Mouse (Mus musculus): ENCODE measurements at regions not wholly inside any gene's neighbourhood (a gene's known extent, or its start where the extent isn't known, plus 50 kb on each side); places are given as distances from the start of the nearest gene placed in this dataset.

DNA sequence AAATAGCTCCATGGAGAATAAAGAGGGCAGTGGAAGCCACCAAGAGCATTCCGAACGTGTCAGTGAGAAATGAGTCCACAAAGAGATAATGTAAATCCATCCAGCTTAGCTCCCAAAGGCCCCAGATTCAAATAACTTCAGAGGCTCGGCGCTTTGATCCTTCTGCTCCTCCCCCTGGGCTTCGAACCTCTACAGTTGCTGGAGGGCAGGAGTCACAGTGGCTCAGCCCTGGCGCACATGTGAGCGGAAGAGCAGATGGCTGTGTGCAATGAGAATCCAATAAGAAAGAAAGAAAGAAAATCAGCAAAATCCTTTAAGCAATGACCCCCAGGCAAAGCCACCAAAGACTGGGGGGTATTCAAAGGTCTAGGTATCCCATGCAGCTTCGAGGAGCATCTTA is 109.6 kb downstream of the Dyrk2 start:
- H3K36me3 ChIP-seq (ENCODE audit: control insufficient read depth, insufficient read depth, low read length), result no peaks in the 10 kb centered on the region
- no peak overlapping the region for H3K4me3 ChIP-seq (ENCODE audit: low read depth, low read length)
- H3K4me1 ChIP-seq (ENCODE audit: control insufficient read depth, insufficient read depth, insufficient read length, low read length), result peaks cover 14% of the 10 kb centered on the region
- H3K27ac ChIP-seq (ENCODE audit: insufficient read depth, low read depth, low read length), result no peak overlapping the region
- 87% methylated on average over 8 of the region's 8 CpGs for WGBS
- H3K27me3 ChIP-seq (ENCODE audit: control insufficient read depth, insufficient read depth, low read length), result no peaks in the 10 kb centered on the region
- TF ChIP-seq POLR2A (IDR thresholded peaks at IDR 0.05; ENCODE audit: low read depth, low read length), result no peak
- no peak for TF ChIP-seq CTCF (IDR thresholded peaks at IDR 0.05; ENCODE audit: extremely low read depth, insufficient read length, insufficient replicate concordance, low read depth, low read length)

GRCm38 (mm10) chr10:118761101-118761868 is 108.7 kb downstream of the Dyrk2 start:
- H3K4me1 ChIP-seq (ENCODE audit: control insufficient read depth, insufficient read depth, insufficient read length, low read length), result peaks cover 17% of the 10 kb centered on the region
- H3K27me3 ChIP-seq (ENCODE audit: control insufficient read depth, insufficient read depth, low read length), result no peaks in the 10 kb centered on the region
- H3K36me3 ChIP-seq (ENCODE audit: control insufficient read depth, insufficient read depth, low read length), result no peaks in the 10 kb centered on the region
- no peak overlapping the region for H3K4me3 ChIP-seq (ENCODE audit: low read depth, low read length)
- H3K27ac ChIP-seq (ENCODE audit: insufficient read depth, low read depth, low read length), result no peak overlapping the region
- WGBS, result 46% methylated on average over 10 of the region's 10 CpGs
- TF ChIP-seq POLR2A (IDR thresholded peaks at IDR 0.05; ENCODE audit: low read depth, low read length), result no peak

- WGBS, result 83% methylated on average over 9 of the region's 9 CpGs
- H3K27ac ChIP-seq (ENCODE audit: insufficient read depth, low read depth, low read length), result peak overlapping the region; percentile 84; the same call in 1 of the 2 replicates
- no peak overlapping the region for H3K4me3 ChIP-seq (ENCODE audit: low read depth, low read length)
- H3K36me3 ChIP-seq (ENCODE audit: control insufficient read depth, insufficient read depth, low read length), result no peaks in the 10 kb centered on the region
- peaks cover 22% of the 10 kb centered on the region for H3K4me1 ChIP-seq (ENCODE audit: control insufficient read depth, insufficient read depth, insufficient read length, low read length)
- no peaks in the 10 kb centered on the region for H3K27me3 ChIP-seq (ENCODE audit: control insufficient read depth, insufficient read depth, low read length)
- TF ChIP-seq CTCF (IDR thresholded peaks at IDR 0.05; ENCODE audit: extremely low read depth, insufficient read length, insufficient replicate concordance, low read depth, low read length) (no peak), POLR2A (IDR thresholded peaks at IDR 0.05; ENCODE audit: low read depth, low read length) (no peak)
These were observed 105.0 kb downstream of the Dyrk2 start for GRCm38 (mm10) chr10:118765051-118765450.

- H3K27ac ChIP-seq (ENCODE audit: insufficient read depth, low read depth, low read length), result peak overlapping the region; percentile 84
- H3K27me3 ChIP-seq (ENCODE audit: control insufficient read depth, insufficient read depth, low read length), result no peaks in the 10 kb centered on the region
- H3K36me3 ChIP-seq (ENCODE audit: control insufficient read depth, insufficient read depth, low read length), result no peaks in the 10 kb centered on the region
- TF ChIP-seq CTCF (IDR thresholded peaks at IDR 0.05; ENCODE audit: extremely low read depth, insufficient read length, insufficient replicate concordance, low read depth, low read length) (no peak), POLR2A (IDR thresholded peaks at IDR 0.05; ENCODE audit: low read depth, low read length) (no peak)
- H3K4me1 ChIP-seq (ENCODE audit: control insufficient read depth, insufficient read depth, insufficient read length, low read length), result peaks cover 22% of the 10 kb centered on the region
- no peak overlapping the region for H3K4me3 ChIP-seq (ENCODE audit: low read depth, low read length)
- 14% methylated on average over 14 of the region's 14 CpGs for WGBS
These were observed 104.2 kb downstream of the Dyrk2 start for GRCm38 (mm10) chr10:118765544-118766441.

- peak overlapping the region; percentile 84 for H3K27ac ChIP-seq (ENCODE audit: insufficient read depth, low read depth, low read length)
- WGBS, result 26% methylated on average over 7 of the region's 7 CpGs
- no peak for TF ChIP-seq CTCF (IDR thresholded peaks at IDR 0.05; ENCODE audit: extremely low read depth, insufficient read length, insufficient replicate concordance, low read depth, low read length)
- no peak for TF ChIP-seq POLR2A (IDR thresholded peaks at IDR 0.05; ENCODE audit: low read depth, low read length)
These were observed 103.2 kb downstream of the Dyrk2 start for GRCm38 (mm10) chr10:118766826-118767225.

GRCm38 (mm10) chr10:118769751-118770150 is 100.3 kb downstream of the Dyrk2 start:
- TF ChIP-seq POLR2A (IDR thresholded peaks at IDR 0.05; ENCODE audit: low read depth, low read length) (no peak), CTCF (IDR thresholded peaks at IDR 0.05; ENCODE audit: extremely low read depth, insufficient read length, insufficient replicate concordance, low read depth, low read length) (no peak)
- peaks cover 16% of the 10 kb centered on the region for H3K4me1 ChIP-seq (ENCODE audit: control insufficient read depth, insufficient read depth, insufficient read length, low read length)
- 88% methylated on average over 4 of the region's 4 CpGs for WGBS
- no peaks in the 10 kb centered on the region for H3K27me3 ChIP-seq (ENCODE audit: control insufficient read depth, insufficient read depth, low read length)
- H3K36me3 ChIP-seq (ENCODE audit: control insufficient read depth, insufficient read depth, low read length), result no peaks in the 10 kb centered on the region
- H3K4me3 ChIP-seq (ENCODE audit: low read depth, low read length), result no peak overlapping the region
- no peak overlapping the region for H3K27ac ChIP-seq (ENCODE audit: insufficient read depth, low read depth, low read length)

More at GRCm38 (mm10) chr10:118766826-118767225, 103.2 kb downstream of the Dyrk2 start:
- H3K4me1 ChIP-seq (ENCODE audit: control insufficient read depth, insufficient read depth, insufficient read length, low read length), result peaks cover 15% of the 10 kb centered on the region
- no peaks in the 10 kb centered on the region for H3K36me3 ChIP-seq (ENCODE audit: control insufficient read depth, insufficient read depth, low read length)
- H3K27me3 ChIP-seq (ENCODE audit: control insufficient read depth, insufficient read depth, low read length), result no peaks in the 10 kb centered on the region
- no peak overlapping the region for H3K4me3 ChIP-seq (ENCODE audit: low read depth, low read length)

- WGBS, result 91% methylated on average over 10 of the region's 10 CpGs
- TF ChIP-seq CTCF (IDR thresholded peaks at IDR 0.05; ENCODE audit: extremely low read depth, insufficient read length, insufficient replicate concordance, low read depth, low read length) (no peak), POLR2A (IDR thresholded peaks at IDR 0.05; ENCODE audit: low read depth, low read length) (no peak)
These were observed 91.4 kb downstream of the Dyrk2 start for GRCm38 (mm10) chr10:118778656-118779055.

More at GRCm38 (mm10) chr10:118778656-118779055, 91.4 kb downstream of the Dyrk2 start:
- H3K4me3 ChIP-seq (ENCODE audit: low read depth, low read length), result no peak overlapping the region
- H3K27ac ChIP-seq (ENCODE audit: insufficient read depth, low read depth, low read length), result no peak overlapping the region
- no peaks in the 10 kb centered on the region for H3K27me3 ChIP-seq (ENCODE audit: control insufficient read depth, insufficient read depth, low read length)
- no peaks in the 10 kb centered on the region for H3K4me1 ChIP-seq (ENCODE audit: control insufficient read depth, insufficient read depth, insufficient read length, low read length)
- no peaks in the 10 kb centered on the region for H3K36me3 ChIP-seq (ENCODE audit: control insufficient read depth, insufficient read depth, low read length)
